Mouse (Mus musculus): ENCODE results near the gene AL607142.1. TPM values are rescaled to one million over a fixed set of nuclear protein-coding genes. Genes with fewer than 3 reads are reported as not detected.

Gene AL607142.1
- polyA plus RNA-seq, 1 experiment from 2014 or later, result not detected

DNA sequence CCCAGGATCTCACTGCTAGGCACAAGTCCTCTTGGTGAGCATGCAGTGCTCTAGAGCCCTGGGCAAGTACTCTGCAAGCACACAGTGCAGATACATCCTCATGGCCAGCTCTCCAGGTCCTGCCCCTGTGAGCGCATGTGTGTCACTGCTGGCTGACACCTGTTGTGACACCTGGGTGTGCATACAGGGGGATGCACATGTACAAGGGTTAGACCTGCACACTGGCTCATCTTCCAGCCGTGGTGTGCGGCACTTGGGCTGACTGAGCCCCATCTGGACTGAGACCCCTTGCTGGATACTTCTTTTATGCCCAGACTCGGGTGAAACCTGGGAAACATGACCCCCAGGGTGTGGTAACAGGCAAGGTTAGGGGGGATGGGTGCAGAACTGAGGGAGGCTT lies 16.5 kb upstream of the AL607142.1 start:
- Histone ChIP-seq H3K36me3 (ENCODE audit: control insufficient read depth, insufficient read depth, low read length) (no peaks in the 10 kb centered on the region), H3K9me3 (ENCODE audit: control insufficient read depth, low read depth, low read length) (no peaks in the 10 kb centered on the region), H3K4me3 (ENCODE audit: low read depth, low read length) (no peak overlapping the region), H3K4me1 (ENCODE audit: control insufficient read depth, insufficient read depth, low read length) (no peaks in the 10 kb centered on the region), H3K9ac (replicated peaks; ENCODE audit: low read depth, low read length) (no peak overlapping the region), H3K27ac (ENCODE audit: low read length) (no peak overlapping the region), H3K4me2 (replicated peaks; ENCODE audit: low read depth, low read length) (no peak overlapping the region), H3K27me3 (ENCODE audit: control insufficient read depth, insufficient read depth, low read length) (no peaks in the 10 kb centered on the region)
- 78% methylated on average over 4 of the region's 4 CpGs for WGBS
- no peak for ATAC-seq (ENCODE audit: insufficient number of reproducible peaks, insufficient read depth, low FRiP score, low read depth)

- Histone ChIP-seq H3K4me1 (ENCODE audit: control insufficient read depth, insufficient read depth, low read length) (no peaks in the 10 kb centered on the region), H3K36me3 (ENCODE audit: control insufficient read depth, insufficient read depth, low read length) (no peaks in the 10 kb centered on the region), H3K9me3 (ENCODE audit: control insufficient read depth, low read depth, low read length) (no peaks in the 10 kb centered on the region), H3K4me2 (replicated peaks; ENCODE audit: low read depth, low read length) (no peak overlapping the region), H3K27me3 (ENCODE audit: control insufficient read depth, insufficient read depth, low read length) (no peaks in the 10 kb centered on the region), H3K27ac (ENCODE audit: low read length) (no peak overlapping the region), H3K4me3 (ENCODE audit: low read depth, low read length) (no peak overlapping the region), H3K9ac (replicated peaks; ENCODE audit: low read depth, low read length) (no peak overlapping the region)
- no peak for ATAC-seq (ENCODE audit: insufficient number of reproducible peaks, insufficient read depth, low FRiP score, low read depth)
- 96% methylated on average over 3 of the region's 3 CpGs for WGBS
These were observed 14.9 kb upstream of the AL607142.1 start for GRCm38 (mm10) chr4:120049857-120050256.

DNA sequence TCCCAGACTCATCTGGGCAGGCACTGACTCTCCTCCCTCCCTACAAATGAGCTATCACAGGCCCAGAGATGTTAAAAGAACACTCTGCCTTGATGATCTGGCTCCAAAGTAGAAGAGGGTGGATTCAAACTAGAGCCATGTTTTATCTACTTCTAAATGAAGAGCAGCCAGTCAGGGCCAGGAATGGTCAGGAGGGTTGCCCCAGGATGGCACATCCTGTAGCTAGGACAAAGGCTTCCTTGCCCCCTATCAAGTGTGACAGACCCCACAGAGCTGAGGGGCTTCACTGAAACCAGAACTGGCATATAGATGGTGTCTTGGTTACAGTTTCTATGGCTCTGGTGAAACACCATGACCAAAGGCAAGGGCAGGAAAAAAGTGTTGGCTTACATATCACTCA lies 12.3 kb upstream of the AL607142.1 start:
- no peaks in the 10 kb centered on the region for H3K36me3 ChIP-seq (ENCODE audit: control insufficient read depth, insufficient read depth, low read length)
- no peak overlapping the region for H3K4me2 ChIP-seq (replicated peaks; ENCODE audit: low read depth, low read length)
- H3K9ac ChIP-seq (replicated peaks; ENCODE audit: low read depth, low read length), result no peak overlapping the region
- H3K27ac ChIP-seq (ENCODE audit: low read length), result no peak overlapping the region
- ATAC-seq (ENCODE audit: insufficient number of reproducible peaks, insufficient read depth, low FRiP score, low read depth), result no peak
- no peaks in the 10 kb centered on the region for H3K27me3 ChIP-seq (ENCODE audit: control insufficient read depth, insufficient read depth, low read length)
- no peaks in the 10 kb centered on the region for H3K9me3 ChIP-seq (ENCODE audit: control insufficient read depth, low read depth, low read length)
- H3K4me1 ChIP-seq (ENCODE audit: control insufficient read depth, insufficient read depth, low read length), result no peaks in the 10 kb centered on the region
- H3K4me3 ChIP-seq (ENCODE audit: low read depth, low read length), result no peak overlapping the region

DNA sequence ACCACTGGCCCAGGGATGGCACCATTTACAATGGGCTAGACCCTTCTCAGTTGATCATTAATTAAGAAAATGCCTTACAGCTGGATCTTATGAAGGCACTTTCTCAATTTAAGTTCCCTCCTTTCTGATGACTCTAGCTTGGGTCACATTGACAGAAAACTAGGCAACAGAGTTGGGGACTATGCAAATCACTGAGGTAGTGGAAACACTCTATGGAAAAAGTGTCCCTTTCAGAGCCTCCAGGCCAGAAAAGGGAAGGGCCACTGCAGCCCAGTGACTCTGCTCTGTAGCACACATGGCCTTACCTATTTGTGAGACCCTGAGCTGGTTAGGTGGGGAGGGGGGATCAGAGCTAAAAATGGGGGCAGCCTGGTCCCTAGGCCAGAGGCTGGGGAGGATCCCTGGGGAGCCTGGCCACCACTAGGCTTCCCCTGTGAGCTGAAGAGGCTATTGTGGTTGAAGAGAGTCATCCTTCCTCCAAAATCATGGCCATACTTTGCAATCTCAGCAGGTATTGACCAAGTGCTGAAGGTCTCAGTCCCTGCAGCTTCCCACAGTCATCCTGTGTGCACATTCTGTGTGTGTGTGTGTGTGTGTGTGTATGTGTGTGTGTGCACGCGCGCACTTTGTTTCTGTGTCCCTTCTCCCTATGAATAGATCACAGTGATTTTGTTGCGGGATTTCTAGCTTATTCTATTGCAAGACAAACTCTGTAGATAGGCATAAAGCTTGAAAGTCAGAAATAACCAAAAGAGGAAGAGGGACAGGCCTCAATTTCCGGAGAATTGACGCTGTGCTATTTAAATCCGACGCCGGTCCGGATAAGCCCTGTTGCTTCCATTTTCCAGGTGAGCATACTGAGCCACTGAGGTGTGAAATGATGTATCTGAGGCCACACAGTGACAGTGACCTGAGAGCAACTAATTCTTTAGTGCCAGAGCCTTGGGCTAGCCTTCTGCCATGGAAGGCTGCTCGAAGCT lies 11.5 kb upstream of the AL607142.1 start:
- Histone ChIP-seq H3K27ac (ENCODE audit: low read length) (no peak overlapping the region), H3K36me3 (ENCODE audit: control insufficient read depth, insufficient read depth, low read length) (no peaks in the 10 kb centered on the region), H3K9me3 (ENCODE audit: control insufficient read depth, low read depth, low read length) (no peaks in the 10 kb centered on the region), H3K4me3 (ENCODE audit: low read depth, low read length) (no peak overlapping the region), H3K27me3 (ENCODE audit: control insufficient read depth, insufficient read depth, low read length) (no peaks in the 10 kb centered on the region), H3K9ac (replicated peaks; ENCODE audit: low read depth, low read length) (no peak overlapping the region), H3K4me2 (replicated peaks; ENCODE audit: low read depth, low read length) (no peak overlapping the region), H3K4me1 (ENCODE audit: control insufficient read depth, insufficient read depth, low read length) (no peaks in the 10 kb centered on the region)
- 91% methylated on average over 11 of the region's 11 CpGs for WGBS
- ATAC-seq (ENCODE audit: insufficient number of reproducible peaks, insufficient read depth, low FRiP score, low read depth), result no peak

- Histone ChIP-seq H3K4me3 (ENCODE audit: low read depth, low read length) (no peak overlapping the region), H3K9me3 (ENCODE audit: control insufficient read depth, low read depth, low read length) (no peaks in the 10 kb centered on the region), H3K4me1 (ENCODE audit: control insufficient read depth, insufficient read depth, low read length) (no peaks in the 10 kb centered on the region), H3K9ac (replicated peaks; ENCODE audit: low read depth, low read length) (no peak overlapping the region), H3K27ac (ENCODE audit: low read length) (no peak overlapping the region), H3K4me2 (replicated peaks; ENCODE audit: low read depth, low read length) (no peak overlapping the region), H3K27me3 (ENCODE audit: control insufficient read depth, insufficient read depth, low read length) (no peaks in the 10 kb centered on the region), H3K36me3 (ENCODE audit: control insufficient read depth, insufficient read depth, low read length) (no peaks in the 10 kb centered on the region)
- ATAC-seq (ENCODE audit: insufficient number of reproducible peaks, insufficient read depth, low FRiP score, low read depth), result no peak
- 71% methylated on average over 9 of the region's 9 CpGs for WGBS
These were observed 10.7 kb upstream of the AL607142.1 start for GRCm38 (mm10) chr4:120054145-120054544.

- H3K27ac ChIP-seq (ENCODE audit: low read length), result no peak overlapping the region
- H3K27me3 ChIP-seq (ENCODE audit: control insufficient read depth, insufficient read depth, low read length), result no peaks in the 10 kb centered on the region
- 95% methylated on average over 9 of the region's 9 CpGs for WGBS
- no peak overlapping the region for H3K9ac ChIP-seq (replicated peaks; ENCODE audit: low read depth, low read length)
- no peak overlapping the region for H3K4me3 ChIP-seq (ENCODE audit: low read depth, low read length)
- H3K4me1 ChIP-seq (ENCODE audit: control insufficient read depth, insufficient read depth, low read length), result no peaks in the 10 kb centered on the region
- H3K36me3 ChIP-seq (ENCODE audit: control insufficient read depth, insufficient read depth, low read length), result no peaks in the 10 kb centered on the region
- no peak for ATAC-seq (ENCODE audit: insufficient number of reproducible peaks, insufficient read depth, low FRiP score, low read depth)
- no peaks in the 10 kb centered on the region for H3K9me3 ChIP-seq (ENCODE audit: control insufficient read depth, low read depth, low read length)
- no peak overlapping the region for H3K4me2 ChIP-seq (replicated peaks; ENCODE audit: low read depth, low read length)
These were observed 8.3 kb upstream of the AL607142.1 start for GRCm38 (mm10) chr4:120056451-120056850.

GRCm38 (mm10) chr4:120057529-120057928 lies 7.3 kb upstream of the AL607142.1 start:
- WGBS, result 79% methylated on average over 8 of the region's 8 CpGs
- Histone ChIP-seq H3K27me3 (ENCODE audit: control insufficient read depth, insufficient read depth, low read length) (no peaks in the 10 kb centered on the region), H3K9me3 (ENCODE audit: control insufficient read depth, low read depth, low read length) (no peaks in the 10 kb centered on the region), H3K4me3 (ENCODE audit: low read depth, low read length) (no peak overlapping the region), H3K36me3 (ENCODE audit: control insufficient read depth, insufficient read depth, low read length) (no peaks in the 10 kb centered on the region), H3K9ac (replicated peaks; ENCODE audit: low read depth, low read length) (no peak overlapping the region), H3K4me1 (ENCODE audit: control insufficient read depth, insufficient read depth, low read length) (no peaks in the 10 kb centered on the region), H3K27ac (ENCODE audit: low read length) (no peak overlapping the region), H3K4me2 (replicated peaks; ENCODE audit: low read depth, low read length) (no peak overlapping the region)
- no peak for ATAC-seq (ENCODE audit: insufficient number of reproducible peaks, insufficient read depth, low FRiP score, low read depth)

DNA sequence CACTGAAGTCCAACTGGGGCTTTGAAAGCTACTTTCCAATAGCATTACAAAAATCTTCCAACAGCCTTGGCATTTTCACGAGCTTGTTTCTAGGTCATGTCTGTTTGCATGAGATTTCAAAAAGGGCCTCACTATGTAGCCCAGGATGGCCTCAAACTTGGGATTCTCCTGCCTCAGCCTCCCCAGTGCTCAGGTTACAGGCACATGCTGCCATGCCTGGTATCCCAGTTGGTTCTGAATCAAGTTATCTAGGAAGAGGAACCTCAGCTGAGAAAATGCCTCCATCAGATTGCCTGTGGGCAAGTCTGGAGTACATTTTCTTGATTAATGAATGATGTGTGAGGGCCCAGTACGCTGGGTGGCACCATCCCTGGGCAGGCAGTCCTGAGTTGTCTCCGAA lies 6.6 kb upstream of the AL607142.1 start:
- Histone ChIP-seq H3K36me3 (ENCODE audit: control insufficient read depth, insufficient read depth, low read length) (no peaks in the 10 kb centered on the region), H3K27me3 (ENCODE audit: control insufficient read depth, insufficient read depth, low read length) (no peaks in the 10 kb centered on the region), H3K4me1 (ENCODE audit: control insufficient read depth, insufficient read depth, low read length) (no peaks in the 10 kb centered on the region), H3K9me3 (ENCODE audit: control insufficient read depth, low read depth, low read length) (no peaks in the 10 kb centered on the region), H3K4me3 (ENCODE audit: low read depth, low read length) (no peak overlapping the region), H3K27ac (ENCODE audit: low read length) (no peak overlapping the region), H3K4me2 (replicated peaks; ENCODE audit: low read depth, low read length) (no peak overlapping the region), H3K9ac (replicated peaks; ENCODE audit: low read depth, low read length) (no peak overlapping the region)
- 83% methylated on average over 3 of the region's 3 CpGs for WGBS
- no peak for ATAC-seq (ENCODE audit: insufficient number of reproducible peaks, insufficient read depth, low FRiP score, low read depth)

DNA sequence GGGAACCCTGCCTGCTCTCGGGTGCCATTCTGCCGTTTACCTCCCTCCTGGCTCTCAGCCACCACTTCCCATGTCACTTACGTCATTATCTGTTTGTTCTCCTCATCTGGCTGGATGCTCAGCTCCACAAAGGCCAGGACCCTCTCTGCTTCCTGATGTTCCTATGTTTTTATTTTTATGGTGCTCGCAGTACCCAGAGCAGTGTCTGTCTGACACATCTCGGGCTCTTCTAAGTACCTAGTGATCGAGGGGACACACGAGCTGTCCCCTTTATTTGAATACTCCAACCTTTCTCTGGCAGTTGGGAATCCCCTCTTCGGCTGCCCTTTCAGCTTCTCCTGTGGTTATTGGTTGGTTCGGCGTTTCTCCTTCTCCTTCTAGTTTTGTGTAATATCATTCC lies 6.0 kb upstream of the AL607142.1 start:
- WGBS, result 67% methylated on average over 10 of the region's 10 CpGs
- no peak overlapping the region for H3K9ac ChIP-seq (replicated peaks; ENCODE audit: low read depth, low read length)
- ATAC-seq (ENCODE audit: insufficient number of reproducible peaks, insufficient read depth, low FRiP score, low read depth), result no peak
- H3K36me3 ChIP-seq (ENCODE audit: control insufficient read depth, insufficient read depth, low read length), result no peaks in the 10 kb centered on the region
- H3K4me1 ChIP-seq (ENCODE audit: control insufficient read depth, insufficient read depth, low read length), result no peaks in the 10 kb centered on the region
- H3K27ac ChIP-seq (ENCODE audit: low read length), result no peak overlapping the region
- H3K27me3 ChIP-seq (ENCODE audit: control insufficient read depth, insufficient read depth, low read length), result no peaks in the 10 kb centered on the region
- no peaks in the 10 kb centered on the region for H3K9me3 ChIP-seq (ENCODE audit: control insufficient read depth, low read depth, low read length)
- H3K4me2 ChIP-seq (replicated peaks; ENCODE audit: low read depth, low read length), result no peak overlapping the region
- no peak overlapping the region for H3K4me3 ChIP-seq (ENCODE audit: low read depth, low read length)
